Mouse (Mus musculus) bone marrow, adult 2 months (tissue): ENCODE data around the gene Emilin2.
A peak's percentile ranks its signal among the peaks of the same experiment; 100 is the strongest.

Experiments
- CTCF ChIP-seq: fragments of 200-500 bp; IDR thresholded peaks from 2 replicates; pipeline ENCODE4 v1.5.1; 2011; ENCODE audit warnings: low read length, control low read depth; ENCODE audit not compliant: control insufficient read depth, insufficient read depth
- POLR2A ChIP-seq: fragments of 200-500 bp; IDR thresholded peaks from 2 replicates; pipeline ENCODE4 v1.6.1; 2011; ENCODE audit warnings: low read depth, mild to moderate bottlenecking, control low read depth, low read length, borderline replicate concordance; ENCODE audit not compliant: control insufficient read depth

- no peak for TF ChIP-seq POLR2A
- peak; percentile 70 for TF ChIP-seq CTCF
Observed at GRCm38 (mm10) chr17:71254736-71255135, 57.0 kb downstream of the Emilin2 start.
